ENCODE assay signal across 17 mouse cellular contexts in genomic region chr14:12046226-12046882, GRCm38 (mm10).
"Had no signal": no experiment of that assay in that cellular context is flagged by ENCODE, and none has a peak within 500 bp of the region (broad histone marks: within the 10 kb centered on the region; RNA-seq: fewer than 3 reads in every experiment).

No protein-coding gene starts in this region.

- H3K4me2 ChIP-seq: hindbrain, embryonic 15.5 days; liver, embryonic 13.5 days; midbrain, embryonic 13.5 days; neural tube, embryonic 13.5 days had no signal

- DNase-seq: kidney, adult 9 months; kidney, postnatal 10 days; kidney, postnatal 36 days; layer of hippocampus, postnatal 36 days; liver, embryonic 13.5 days; retina, postnatal 1 day; thymus, adult 18-20 months; thymus, postnatal 36 days had no signal

- H3K9ac ChIP-seq: hindbrain, embryonic 15.5 days; liver, embryonic 13.5 days; midbrain, embryonic 13.5 days; neural tube, embryonic 13.5 days had no signal

- H3K9me3 ChIP-seq: hindbrain, embryonic 15.5 days; liver, embryonic 13.5 days; megakaryocyte, embryonic 14.5 days; midbrain, embryonic 10.5 days; midbrain, embryonic 13.5 days; neural tube, embryonic 13.5 days had no signal

- H3K4me1 ChIP-seq: hindbrain, embryonic 15.5 days; liver, embryonic 13.5 days; megakaryocyte, embryonic 14.5 days; midbrain, embryonic 10.5 days; midbrain, embryonic 13.5 days; neural tube, embryonic 13.5 days had no signal

- H3K4me3 ChIP-seq: hindbrain, embryonic 15.5 days; left cerebral cortex, adult 2 months; liver, embryonic 13.5 days; megakaryocyte, embryonic 14.5 days; midbrain, embryonic 10.5 days; midbrain, embryonic 13.5 days; myocyte; neural tube, embryonic 13.5 days had no signal

- H3K36me3 ChIP-seq: hindbrain, embryonic 15.5 days; liver, embryonic 13.5 days; midbrain, embryonic 10.5 days; midbrain, embryonic 13.5 days; neural tube, embryonic 13.5 days had no signal

- H3K27ac ChIP-seq: hindbrain, embryonic 15.5 days; left cerebral cortex, adult 2 months; liver, embryonic 13.5 days; midbrain, embryonic 10.5 days; midbrain, embryonic 13.5 days; neural tube, embryonic 13.5 days had no signal

- ATAC-seq: intestine, postnatal 0 days; midbrain, embryonic 13.5 days; midbrain, embryonic 16.5 days had no signal

- H3K27me3 ChIP-seq: hindbrain, embryonic 15.5 days; liver, embryonic 13.5 days; megakaryocyte, embryonic 14.5 days; midbrain, embryonic 13.5 days; neural tube, embryonic 13.5 days had no signal
